Mouse (Mus musculus) forelimb bud, embryonic 11.5 days (tissue): ENCODE measurements around the gene S100a10.

Experiments
- DNase-seq: peaks from one replicate; pipeline ENCODE4 v3.0.0-alpha.2; 2012; ENCODE audit warnings: low read depth, low spot score

Gene S100a10

DNA sequence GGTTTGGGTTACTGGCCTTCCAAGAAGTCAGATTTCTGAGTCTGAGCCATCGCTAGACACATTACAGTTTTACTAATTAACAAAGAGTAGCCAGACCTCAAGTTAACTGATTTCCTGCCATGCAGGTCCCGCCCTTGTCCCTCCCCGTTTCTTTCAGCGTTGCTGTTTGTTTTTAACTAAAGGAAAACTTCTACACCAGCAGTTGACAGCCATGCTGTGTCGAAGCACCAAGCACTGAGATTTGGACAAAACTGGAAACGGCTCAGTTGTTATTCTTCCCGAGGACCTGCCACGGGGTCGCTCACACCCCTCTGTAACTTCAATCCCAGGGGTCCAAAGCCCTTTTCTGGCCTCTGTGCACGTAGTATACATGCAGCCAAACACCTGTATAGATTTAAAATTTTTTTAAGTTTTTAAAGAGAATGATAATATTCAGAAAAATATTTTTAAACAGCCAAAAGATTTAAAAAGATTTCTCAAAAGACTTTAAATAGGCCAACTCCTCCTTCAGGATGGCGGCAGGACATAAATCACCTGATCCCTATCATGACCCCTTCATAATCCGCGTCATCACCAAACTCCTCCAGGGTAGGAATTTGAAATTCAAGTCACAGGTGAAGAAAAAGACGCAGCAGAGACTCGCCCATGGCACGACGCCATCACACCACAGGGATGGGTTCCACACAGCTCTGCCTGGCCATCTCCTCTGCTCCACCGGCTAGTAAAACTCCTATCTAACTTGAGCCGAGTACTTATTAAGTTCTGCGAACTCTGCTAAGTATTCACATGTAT lies 6.9 kb upstream of the S100a10 start:
- DNase-seq, result no peak

DNA sequence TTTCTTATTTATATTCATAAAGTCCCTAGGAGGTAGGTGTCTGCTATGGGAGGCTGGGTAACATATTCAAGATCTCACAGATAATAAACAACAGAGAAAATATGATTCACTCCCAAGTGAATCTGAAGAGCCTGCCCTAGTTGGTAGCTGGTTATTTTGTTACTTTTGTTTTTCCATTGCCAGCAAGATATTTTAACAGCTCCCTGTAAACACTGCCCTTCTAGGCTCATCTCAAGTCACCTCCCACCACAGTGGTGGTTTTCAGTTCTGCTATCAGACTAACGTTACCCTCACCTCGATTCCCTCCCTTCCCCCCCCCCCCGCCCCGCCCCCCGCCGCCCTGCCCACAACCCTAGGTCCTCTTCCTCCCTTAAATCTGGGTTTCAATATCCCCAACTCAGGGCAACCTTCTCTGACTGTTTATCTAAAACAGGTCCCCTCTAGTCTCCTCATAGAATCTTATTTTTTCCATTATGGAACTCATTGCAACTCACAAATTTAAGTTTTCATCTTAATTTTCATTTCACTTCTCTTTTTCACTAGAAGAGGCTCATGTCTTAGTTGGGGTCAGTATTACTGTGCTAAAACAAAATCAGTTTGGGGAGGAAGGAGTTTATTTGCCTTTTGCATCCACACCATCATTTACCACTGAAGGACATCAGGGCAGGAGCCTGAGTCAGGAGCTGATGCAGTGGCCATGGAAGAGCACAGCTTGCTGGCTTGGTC lies 6.2 kb upstream of the S100a10 start:
- no peak for DNase-seq

DNA sequence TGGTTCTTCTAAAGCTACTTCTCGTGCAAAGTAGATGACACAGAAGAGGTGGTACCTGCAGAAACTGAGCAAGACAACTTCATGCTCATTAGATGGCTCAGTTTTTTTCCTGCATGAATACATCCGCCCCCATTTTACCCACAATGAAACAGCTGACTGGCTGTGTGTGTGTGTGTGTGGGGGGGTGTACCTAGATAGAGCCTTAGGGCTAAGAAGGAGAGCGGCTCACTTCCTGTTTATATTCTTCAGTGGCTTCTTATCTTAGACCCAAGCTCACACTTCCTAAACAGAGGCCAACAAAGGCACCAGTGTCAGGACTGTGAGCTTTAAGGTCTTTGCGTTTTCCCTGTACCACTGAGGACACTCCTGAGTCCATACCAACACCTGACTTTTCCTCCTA lies 4.9 kb upstream of the S100a10 start:
- DNase-seq, result no peak

DNA sequence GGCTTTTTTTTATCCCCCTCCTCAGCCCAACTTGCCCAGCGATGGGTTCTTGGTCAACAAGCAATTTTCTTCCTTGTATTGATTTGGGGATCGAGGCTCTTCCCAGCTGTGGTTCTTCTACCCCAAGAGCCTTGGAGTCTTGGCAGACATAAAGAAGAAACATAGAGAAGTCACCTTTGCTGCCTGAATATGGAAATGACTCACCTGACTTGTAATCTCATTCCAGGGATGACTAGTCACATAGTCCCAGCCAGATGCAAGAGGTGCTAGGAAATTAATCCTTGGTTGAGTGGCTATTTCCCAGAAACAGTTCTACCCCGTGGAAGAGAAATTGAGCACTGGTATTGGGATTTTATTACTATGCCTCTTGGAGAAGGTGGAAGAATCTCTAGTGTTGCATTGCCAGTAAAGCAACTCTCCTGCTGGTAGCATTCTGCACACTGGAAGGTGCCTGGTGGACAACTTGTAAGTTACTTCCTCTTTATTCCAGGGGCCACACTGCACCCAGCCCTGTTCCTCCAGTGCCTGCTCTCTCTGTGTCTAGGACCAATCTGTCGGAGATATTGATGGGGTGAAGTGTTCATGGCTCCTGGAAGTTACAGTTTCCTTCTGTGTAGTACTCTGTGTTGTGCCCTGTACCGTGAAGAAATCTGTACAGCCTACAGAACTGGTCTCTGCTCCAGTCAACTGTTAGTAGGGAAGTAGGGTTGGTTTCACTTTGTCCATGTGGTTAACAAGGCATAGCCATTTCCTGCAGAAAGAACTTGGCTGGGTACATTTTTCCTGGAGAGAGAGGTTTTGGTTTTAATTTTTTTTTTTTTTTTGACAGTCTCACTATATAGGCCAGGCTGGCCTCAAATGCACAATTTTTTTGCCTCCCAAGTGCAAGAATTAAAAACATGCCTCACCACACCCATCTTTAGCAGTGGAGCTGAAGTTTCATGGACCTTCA lies 2.7 kb upstream of the S100a10 start:
- DNase-seq, result no peak

DNA sequence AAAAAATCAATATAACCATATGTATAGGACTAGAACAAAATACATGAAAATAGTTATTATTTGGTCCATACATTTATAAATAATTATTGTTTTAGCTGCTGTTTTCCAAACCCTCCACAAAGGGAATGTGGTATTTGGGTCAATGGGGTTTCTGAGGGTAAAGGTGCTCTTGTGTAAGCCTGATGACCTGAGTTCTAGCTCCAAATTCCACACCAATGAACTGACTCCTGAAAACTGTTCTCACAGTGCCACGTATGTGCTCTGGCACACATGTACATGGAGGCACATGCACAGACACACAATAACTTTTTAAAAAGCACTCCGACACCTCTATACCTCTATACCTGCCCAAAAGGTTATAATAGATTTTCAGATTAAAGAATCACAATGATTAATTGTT lies 1.6 kb upstream of the S100a10 start:
- DNase-seq, result no peak

DNA sequence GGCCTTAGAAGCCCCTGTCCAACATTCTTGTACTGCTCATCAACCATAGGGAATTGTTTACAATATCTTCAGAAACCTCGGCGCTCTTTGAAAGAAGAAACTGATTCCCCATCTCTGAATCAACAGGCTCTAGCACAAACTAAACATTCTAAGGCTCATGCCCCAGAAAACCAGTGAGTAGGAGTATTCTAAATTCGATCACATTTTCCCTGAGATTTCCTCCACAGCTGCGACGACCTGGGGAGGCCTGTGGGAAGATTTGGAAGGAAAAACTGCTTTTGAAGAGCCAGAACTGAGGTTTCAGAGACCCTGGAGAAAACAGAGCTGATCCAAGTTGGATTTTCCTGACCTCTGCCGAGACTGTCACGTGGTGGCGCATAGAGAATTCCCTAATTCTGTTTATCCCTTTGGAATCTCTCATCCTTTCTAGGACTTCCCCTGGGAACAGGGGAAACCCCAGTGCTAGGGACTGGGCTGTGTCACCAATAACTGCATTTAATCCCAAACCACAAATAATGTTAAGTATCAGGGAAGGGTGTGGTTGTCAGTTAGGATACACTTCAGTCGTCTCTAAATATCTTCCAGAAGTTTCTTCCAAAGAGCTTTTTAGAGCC lies 1.0 kb upstream of the S100a10 start:
- no peak for DNase-seq

DNA sequence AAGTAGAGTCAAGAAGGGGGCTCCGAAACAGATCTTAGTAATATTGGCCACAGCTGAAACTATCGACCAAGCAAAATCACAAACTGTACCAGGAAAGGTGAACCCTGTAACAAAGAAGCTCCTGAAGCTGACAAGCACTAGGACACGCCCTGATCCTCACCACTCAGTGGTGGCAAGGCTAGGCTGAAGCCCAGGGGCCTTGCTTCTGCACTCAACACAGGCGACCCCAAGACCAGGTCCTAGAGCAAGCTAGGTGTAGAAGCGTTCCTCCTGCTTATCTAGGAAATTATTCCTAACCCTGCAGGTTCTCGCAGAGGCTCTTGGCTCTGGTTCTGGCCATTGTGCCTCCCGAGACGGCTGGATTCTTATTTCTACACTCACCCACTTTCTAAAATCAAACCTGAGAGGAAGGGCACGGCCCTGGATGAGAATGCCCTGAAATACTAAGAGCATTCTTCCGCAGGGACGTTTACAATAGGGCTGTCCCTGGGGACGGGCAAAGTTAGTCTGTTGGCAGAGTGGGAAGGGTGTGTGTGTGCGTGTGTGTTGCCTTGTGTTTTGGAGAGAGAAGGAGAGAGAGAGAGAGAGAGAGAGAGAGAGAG lies 400 bp upstream of the S100a10 start:
- DNase-seq, result no peak

DNA sequence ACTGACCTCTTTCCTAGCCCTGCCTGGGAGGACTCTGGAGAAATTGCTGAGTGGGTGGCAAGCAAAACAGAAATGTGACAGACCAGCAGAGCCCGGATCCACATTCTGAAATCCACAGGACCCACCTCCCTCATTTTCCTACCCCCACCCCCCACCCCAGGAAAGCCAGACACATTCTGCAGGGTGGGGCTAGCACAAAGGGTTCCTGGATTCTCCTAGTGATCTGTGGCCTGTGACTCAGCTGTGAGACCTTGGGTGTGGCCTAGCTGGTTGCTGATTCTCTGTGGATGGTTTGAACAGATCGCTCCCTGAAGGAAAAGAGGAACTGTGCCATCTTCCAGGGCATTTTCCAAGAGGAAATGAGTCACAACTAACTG lies 986 bp downstream of the S100a10 start:
- DNase-seq, result no peak

DNA sequence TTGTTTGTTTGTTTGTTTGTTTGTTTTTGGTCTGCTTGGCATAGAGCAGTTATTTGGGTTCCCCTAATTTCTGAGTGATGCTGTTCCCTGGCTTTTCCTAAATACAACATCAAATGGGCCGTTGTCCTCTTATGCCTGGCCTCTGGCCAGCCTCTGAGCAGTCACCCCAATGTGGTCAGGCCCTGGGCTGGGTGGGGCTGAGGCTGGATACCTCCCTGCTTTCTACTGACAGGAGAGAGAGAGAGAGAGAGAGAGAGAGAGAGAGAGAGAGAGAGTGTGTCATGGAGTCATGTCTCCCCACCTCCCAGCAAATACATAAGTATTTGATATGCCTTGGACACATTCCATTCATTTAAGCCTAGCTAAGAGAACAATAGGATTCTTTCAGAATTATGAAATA lies 1.7 kb downstream of the S100a10 start:
- DNase-seq, result no peak

DNA sequence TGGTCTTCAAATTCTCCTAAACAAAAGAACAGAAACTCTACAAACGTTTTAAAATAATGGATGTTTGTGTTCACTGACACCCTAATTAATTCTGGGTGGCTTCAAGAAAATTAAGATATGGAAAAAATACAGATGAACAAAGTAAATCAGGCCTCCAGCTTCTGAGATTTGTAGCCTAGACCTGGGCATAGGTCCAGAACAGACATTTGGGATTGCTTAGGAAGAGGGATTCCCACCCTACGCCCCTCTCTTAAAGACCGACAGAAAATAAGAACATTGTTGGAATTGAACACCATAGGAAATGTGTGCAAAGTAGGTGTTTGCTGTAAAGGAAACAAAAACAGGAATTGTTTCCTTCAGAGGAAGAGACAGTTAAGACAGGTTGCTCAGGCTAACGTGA lies 2.6 kb downstream of the S100a10 start:
- no peak for DNase-seq

DNA sequence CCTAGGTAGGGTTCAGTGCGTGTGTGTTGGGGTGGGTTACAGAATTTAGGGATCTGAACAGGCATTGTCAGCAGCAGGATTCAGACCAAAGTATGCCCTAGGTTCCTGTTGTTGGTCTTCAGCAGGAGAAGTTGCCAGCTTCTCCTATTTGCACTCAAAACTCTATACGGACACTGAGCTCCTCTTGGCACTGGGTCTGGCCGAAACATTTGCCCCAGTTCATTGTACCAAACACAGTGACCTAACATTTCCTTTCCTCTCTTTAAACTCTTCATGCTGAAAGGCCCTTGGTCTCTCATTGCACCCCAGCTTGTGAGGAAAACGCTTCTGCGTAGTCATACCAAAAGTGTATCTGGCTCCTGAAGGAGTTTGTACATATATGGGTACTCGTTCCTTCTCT lies 5.1 kb downstream of the S100a10 start:
- no peak for DNase-seq

DNA sequence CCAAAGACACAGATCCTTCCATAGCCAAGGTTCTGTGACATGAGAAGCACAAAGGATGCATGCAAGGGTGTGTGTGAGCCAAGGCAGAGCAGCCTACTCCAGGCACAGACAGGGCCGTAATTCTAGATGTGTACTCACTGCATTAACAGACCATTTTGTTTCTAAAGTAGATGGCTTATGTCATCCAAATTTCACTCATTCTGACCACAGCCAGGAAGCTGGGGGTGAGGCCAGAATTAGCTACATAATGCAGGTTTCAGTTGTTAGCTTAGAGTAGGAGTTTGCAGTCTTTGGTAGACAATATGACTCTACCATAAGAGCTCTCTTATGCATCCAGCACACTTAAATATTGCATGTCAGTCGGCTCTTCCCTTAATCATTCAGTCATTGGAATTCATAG lies 7.5 kb downstream of the S100a10 start:
- DNase-seq, result no peak

DNA sequence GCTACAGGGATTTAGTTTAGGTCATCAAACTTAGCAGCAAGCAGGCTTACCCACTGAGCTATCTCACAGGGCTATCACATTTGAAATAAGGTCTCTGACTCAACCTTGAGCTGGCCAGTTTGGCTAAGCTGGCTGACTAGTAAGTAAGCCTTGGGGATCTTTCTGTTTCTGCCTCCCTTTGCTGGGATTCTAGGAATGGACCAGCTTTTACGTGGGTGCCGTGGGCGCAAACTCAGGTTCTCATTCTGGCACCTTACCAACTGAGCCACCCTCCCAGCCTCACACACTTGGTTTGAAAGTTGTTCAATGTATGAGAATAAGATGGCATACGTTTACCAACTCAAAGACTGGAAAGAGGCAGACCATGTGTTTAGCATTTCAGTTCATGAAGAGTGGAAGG lies 8.3 kb downstream of the S100a10 start:
- no peak for DNase-seq

DNA sequence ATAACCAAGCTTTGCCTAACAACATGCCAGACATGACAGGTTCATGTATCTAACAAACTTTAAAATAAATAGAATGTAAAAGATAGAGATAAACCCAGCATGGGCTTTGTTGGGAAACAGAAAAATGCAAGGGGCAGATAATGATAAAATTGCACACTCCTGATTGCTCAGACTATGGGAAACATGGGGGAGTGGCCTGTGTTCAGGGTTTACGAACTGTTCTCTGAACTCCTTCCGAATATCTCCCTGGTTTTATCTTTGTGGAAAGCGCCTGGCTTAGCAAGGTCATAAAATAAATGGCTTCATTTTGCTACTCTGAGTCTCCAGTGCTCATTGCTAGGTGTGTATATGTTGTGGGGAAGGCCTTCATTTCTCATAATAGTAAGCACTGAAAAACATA lies 12.0 kb downstream of the S100a10 start:
- no peak for DNase-seq

DNA sequence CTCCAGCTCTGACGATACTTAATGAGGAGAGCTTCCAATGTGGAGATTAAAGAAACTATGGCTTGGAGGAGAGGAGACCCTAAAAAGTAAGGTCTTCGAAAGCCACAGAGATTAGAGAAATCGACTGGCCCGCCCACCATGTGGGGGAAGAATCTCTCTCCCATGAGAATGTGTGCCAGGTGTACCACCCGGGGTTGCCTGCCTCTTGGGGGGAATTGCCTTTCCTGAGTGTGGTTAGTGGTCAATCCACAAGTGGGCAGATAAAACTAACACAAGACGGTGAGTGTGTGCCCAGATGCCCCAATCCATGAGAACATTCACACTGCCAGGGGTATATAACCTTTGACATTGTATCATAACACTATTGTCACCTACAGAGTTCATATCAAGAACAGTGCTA lies 12.8 kb downstream of the S100a10 start:
- no peak for DNase-seq

DNA sequence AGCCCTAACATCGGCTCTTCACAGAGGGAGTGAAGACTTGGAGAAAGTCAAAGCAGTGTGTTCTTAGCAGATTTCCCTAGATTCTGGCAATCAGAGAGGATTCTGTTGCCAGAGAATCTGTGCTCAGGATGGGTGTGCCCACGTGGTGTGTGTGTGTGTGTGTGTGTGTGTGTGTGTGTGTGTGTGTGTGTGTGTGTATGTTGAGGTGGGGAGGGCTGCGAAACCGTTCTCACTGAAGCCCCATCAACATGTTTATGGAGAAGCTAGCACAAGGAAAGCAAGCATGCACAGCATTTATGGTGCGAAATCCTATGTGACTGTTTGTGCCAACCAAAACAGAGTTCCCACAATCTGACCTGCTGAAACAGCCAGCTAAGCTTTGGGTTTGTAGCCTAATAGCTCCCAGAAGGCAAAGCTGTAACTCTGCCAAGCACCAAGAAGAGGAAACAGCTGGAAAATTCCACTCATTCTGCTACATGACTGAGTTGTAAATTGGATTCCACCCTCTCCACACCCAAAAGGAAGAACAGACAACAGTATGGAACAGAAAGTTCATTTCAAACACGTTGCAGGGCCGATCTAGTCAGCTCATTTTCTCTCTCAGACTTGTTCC lies 13.7 kb downstream of the S100a10 start:
- DNase-seq, result no peak

DNA sequence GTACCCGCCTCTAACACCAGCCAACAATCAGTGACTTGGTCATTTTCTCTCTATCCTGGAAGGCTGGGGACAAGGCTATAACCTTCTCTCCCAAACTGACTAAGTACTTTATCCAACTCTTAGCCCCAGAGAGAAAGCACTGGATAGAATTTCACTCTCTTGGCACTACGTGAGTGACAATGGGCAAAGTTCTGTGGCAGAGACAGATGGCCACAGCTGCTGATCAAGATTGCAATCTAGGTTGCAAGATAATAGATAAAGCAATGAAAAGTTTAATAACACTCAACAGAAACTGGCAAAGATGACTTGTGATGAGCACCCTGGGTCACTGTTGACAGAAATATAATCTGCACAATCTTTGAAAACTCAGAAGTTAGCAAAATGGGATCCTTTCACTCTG lies 14.2 kb downstream of the S100a10 start:
- no peak for DNase-seq

DNA sequence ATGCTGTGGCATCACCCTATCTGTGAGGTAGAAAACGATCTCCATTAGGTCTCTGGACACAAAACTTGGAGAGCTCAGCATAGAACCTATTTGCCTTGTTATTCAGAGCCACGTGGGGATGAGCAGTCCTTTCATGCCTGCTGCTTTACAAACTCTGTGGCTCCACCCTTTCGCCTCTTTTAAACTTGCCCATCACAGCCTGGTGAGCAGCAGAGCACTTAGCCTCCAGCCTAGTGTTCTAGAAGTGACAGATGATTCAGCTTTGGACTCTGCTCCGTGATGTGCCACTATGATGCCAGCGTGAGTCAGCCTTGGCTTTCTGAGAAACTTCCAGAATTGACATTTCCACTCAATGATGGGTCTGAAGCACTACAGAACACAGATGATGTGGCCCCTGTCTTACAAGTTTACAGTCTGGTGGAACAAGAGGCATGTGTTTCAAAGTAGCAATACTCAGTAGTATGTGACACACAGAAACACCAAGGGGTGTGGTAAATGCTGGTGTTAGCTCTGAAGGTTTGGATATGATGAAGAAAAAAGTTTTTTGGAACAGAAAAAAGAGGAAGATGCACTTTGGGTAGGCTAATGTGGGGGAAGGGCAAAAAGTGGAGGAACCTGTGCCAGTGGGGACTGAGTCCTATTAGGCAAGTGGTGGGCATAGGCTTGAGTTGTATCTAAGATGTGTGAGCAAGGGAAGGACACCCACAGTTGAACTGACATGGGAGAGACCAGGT lies 17.3 kb downstream of the S100a10 start:
- DNase-seq, result no peak

DNA sequence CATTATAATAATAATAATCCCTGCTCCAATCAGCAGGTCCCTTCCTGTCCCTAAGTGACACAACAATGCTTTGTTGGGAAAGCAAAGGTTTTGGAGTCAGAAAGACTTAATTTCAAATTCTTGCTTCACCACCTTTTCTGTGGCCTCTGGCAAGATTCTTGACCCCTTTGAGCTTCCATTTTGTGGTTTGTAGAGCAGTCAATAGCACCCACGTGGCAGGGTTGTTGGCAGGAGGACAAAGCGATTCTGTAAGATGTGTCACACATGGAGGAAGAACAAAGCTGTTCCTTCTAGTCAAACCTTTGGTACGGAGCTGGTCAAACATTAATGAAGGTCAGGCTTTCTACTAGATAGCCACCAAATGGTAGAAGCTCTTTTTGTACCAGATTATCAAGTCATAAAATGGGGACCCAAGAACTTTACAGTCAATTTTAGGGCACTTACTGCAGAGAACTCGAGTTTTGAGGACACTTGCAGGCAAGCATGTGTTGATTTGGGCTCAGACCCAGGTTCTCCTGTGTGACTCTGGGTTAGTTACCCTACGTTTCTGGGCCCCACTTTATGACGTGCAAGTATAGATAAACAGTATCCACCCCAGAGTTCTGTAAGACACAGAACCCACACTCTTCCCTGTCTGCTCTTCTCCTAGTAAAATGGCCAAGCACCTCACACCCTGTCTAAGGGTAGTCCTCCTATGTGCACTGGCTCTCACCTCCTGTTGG lies 24.6 kb downstream of the S100a10 start:
- DNase-seq, result no peak

DNA sequence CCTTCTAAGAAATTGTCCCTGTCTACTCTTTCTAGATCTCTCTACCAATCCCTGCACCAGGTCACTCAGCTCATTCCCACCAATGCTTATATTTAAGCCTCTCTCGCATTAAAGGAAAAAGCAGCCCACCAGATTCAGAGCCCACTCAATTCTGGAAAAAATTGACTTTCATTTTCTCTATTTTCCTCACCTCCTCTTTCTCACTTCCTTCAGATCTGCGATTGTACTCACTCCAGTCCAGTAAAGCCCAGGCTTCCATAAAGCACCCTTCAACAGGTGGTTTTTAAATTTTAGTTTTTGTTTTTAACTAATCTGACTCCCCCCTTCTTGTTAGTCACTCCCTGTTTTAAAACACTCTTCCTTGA lies 25.1 kb downstream of the S100a10 start:
- DNase-seq, result no peak
